Mouse (Mus musculus) heart, postnatal 0 days (tissue): ENCODE measurements at regions not wholly inside any gene's neighbourhood (a gene's known extent, or its start where the extent isn't known, plus 50 kb on each side); places are given as distances from the start of the nearest gene placed in this dataset.
A peak's percentile ranks its signal among the peaks of the same experiment; 100 is the strongest.
"Not testable (repeated sequence)": the region's sequence is repeated elsewhere in the genome, so short reads cannot be mapped to it uniquely, and the experiment has no call there.

Experiments
- ATAC-seq: fragments of 200-750 bp; cut with Nextera tagmentation; 2 replicates; pipeline ENCODE4 v1.8.0; 2017; ENCODE audit warnings: low read depth, moderate number of reproducible peaks, moderate library complexity; ENCODE audit not compliant: insufficient read depth
- DNase-seq: peaks from one replicate; pipeline ENCODE4 v3.0.0-alpha.2; 2016; ENCODE audit warnings: low spot score
- H3K27ac ChIP-seq: fragments of 300-500 bp; sonication (generic); 2 replicates; pipeline ENCODE4 v1.5.1; 2014; ENCODE audit warnings: low read depth, mild to moderate bottlenecking
- H3K27me3 ChIP-seq: fragments of 300-500 bp; sonication (generic); 2 replicates; pipeline ENCODE4 v1.6.1; 2014; ENCODE audit warnings: low read length, mixed read lengths; ENCODE audit not compliant: control insufficient read depth, insufficient read depth
- H3K36me3 ChIP-seq: fragments of 300-500 bp; sonication (generic); replicated peaks from 2 replicates; pipeline ENCODE4 v1.6.1; 2014; ENCODE audit warnings: low read length, mixed read lengths; ENCODE audit not compliant: control insufficient read depth, insufficient read depth
- H3K4me1 ChIP-seq: fragments of 300-500 bp; sonication (generic); 2 replicates; pipeline ENCODE4 v1.6.1; 2014; ENCODE audit warnings: antibody characterized with exemption; ENCODE audit not compliant: control insufficient read depth, insufficient read depth
- H3K4me2 ChIP-seq: fragments of 300-500 bp; sonication (generic); 2 replicates; pipeline ENCODE4 v1.6.1; 2014; ENCODE audit warnings: low read depth, mild to moderate bottlenecking, low read length, moderate library complexity
- H3K4me3 ChIP-seq: fragments of 300-500 bp; sonication (generic); 2 replicates; pipeline ENCODE4 v1.5.1; 2014; ENCODE audit warnings: low read depth, low read length
- H3K9ac ChIP-seq: fragments of 300-500 bp; sonication (generic); replicated peaks from 2 replicates; pipeline ENCODE4 v1.6.1; 2014; ENCODE audit warnings: low read depth, low read length, mixed read lengths
- H3K9me3 ChIP-seq: fragments of 300-500 bp; sonication (generic); replicated peaks from 2 replicates; pipeline ENCODE4 v1.6.1; 2016; ENCODE audit warnings: low read length; ENCODE audit not compliant: control insufficient read depth
- CTCF ChIP-seq: IDR thresholded peaks from 2 replicates; pipeline ENCODE4 v1.5.1; 2016; ENCODE audit warnings: antibody characterized with exemption, control low read depth, low read depth
- EP300 ChIP-seq: IDR thresholded peaks from 2 replicates; pipeline ENCODE4 v1.6.1; 2016; ENCODE audit warnings: antibody characterized with exemption, low read depth
- WGBS: fragments of 180-500 bp; shearing (Covaris S2); extraction: QIAGEN DNeasy Blood & Tissue Kit; methylation state at CpG from one replicate; pipeline ENCODE4 v1.1.7; 2014; 5-methylcytosine and 5-hydroxymethylcytosine counted together

DNA sequence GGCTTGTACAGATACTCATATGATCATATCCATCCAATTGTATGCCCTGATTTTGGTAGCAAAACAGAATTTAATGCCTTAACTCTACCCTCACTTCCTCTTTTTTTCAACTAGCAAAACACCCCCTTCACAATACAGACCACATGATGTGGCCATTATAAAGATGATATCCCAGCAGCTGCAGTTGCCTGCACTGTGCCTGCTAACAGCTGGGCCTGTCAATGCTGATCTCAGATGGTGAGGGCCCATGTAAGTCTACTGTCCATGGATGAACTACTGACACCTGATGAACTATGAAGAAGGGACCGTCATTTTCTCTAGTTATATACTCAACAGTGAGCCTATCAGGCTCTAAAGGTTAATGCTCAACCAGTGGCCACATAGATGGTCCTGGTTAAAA, 191.8 kb upstream of the Fmr1 start:
- Histone ChIP-seq H3K4me3 (no peak overlapping the region), H3K9me3 (no peaks in the 10 kb centered on the region), H3K9ac (no peak overlapping the region), H3K4me2 (no peak overlapping the region), H3K27me3 (no peaks in the 10 kb centered on the region), H3K27ac (no peak overlapping the region), H3K4me1 (no peaks in the 10 kb centered on the region), H3K36me3 (no peaks in the 10 kb centered on the region)
- no peak for TF ChIP-seq CTCF
- no peak for TF ChIP-seq EP300
- DNase-seq (no peak), ATAC-seq (no peak)
- 80% methylated on average over 1 of the region's 1 CpGs for WGBS

- H3K27ac ChIP-seq, H3K4me1 ChIP-seq, H3K4me3 ChIP-seq, H3K4me2 ChIP-seq, ATAC-seq, H3K27me3 ChIP-seq, H3K36me3 ChIP-seq, DNase-seq, H3K9me3 ChIP-seq, H3K9ac ChIP-seq: not testable (repeated sequence)
- 44% methylated on average over 1 of the region's 1 CpGs for WGBS
Measured at GRCm38 (mm10) chrX:68492052-68492451, 186.3 kb upstream of the Fmr1 start.

GRCm38 (mm10) chrX:68494398-68495143, 183.8 kb upstream of the Fmr1 start:
- Histone ChIP-seq H3K4me3 (no peak overlapping the region), H3K27me3 (no peaks in the 10 kb centered on the region)
- WGBS = 32% methylated on average over 2 of the region's 2 CpGs

DNA sequence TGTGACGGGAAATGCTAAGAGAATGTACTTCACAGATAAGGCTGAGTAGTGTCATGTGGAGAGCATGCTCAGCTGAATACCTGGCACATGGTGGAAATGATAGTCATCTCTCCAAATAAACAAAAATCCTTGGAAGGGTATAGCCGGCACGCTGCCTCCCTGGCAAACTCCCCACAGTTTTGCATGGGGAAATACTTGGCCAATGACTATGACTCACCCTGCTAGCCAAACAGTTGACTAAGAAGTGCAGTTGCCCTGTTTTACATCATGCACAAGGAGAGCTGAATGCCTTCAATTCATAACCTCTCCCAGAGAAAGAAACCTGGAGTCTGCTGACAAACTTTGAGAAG, 183.2 kb upstream of the Fmr1 start:
- Histone ChIP-seq H3K4me1 (no peaks in the 10 kb centered on the region), H3K27ac (no peak overlapping the region), H3K9me3 (no peaks in the 10 kb centered on the region), H3K4me3 (no peak overlapping the region), H3K9ac (no peak overlapping the region), H3K4me2 (no peak overlapping the region), H3K36me3 (no peaks in the 10 kb centered on the region), H3K27me3 (no peaks in the 10 kb centered on the region)
- DNase-seq (no peak), ATAC-seq (0 out of 2 replicates have a peak, but pooled peaks have one; percentile 27)
- 14% methylated on average over 3 of the region's 3 CpGs for WGBS
- TF ChIP-seq CTCF (no peak), EP300 (no peak)

More at GRCm38 (mm10) chrX:68494398-68495143, 183.8 kb upstream of the Fmr1 start:
- no peaks in the 10 kb centered on the region for H3K4me1 ChIP-seq
- H3K36me3 ChIP-seq = no peaks in the 10 kb centered on the region
- DNase-seq (peak; percentile 4), ATAC-seq (no peak)
- H3K9me3 ChIP-seq = no peaks in the 10 kb centered on the region
- no peak overlapping the region for H3K27ac ChIP-seq
- no peak overlapping the region for H3K9ac ChIP-seq
- TF ChIP-seq EP300 = no peak
- TF ChIP-seq CTCF = no peak
- H3K4me2 ChIP-seq = no peak overlapping the region

GRCm38 (mm10) chrX:68495751-68496150, 182.6 kb upstream of the Fmr1 start:
- no peak overlapping the region for H3K4me3 ChIP-seq
- ATAC-seq = no peak
- no peak overlapping the region for H3K9ac ChIP-seq
- H3K9me3 ChIP-seq = no peaks in the 10 kb centered on the region
- DNase-seq = no peak
- H3K4me2 ChIP-seq = no peak overlapping the region
- H3K27ac ChIP-seq = no peak overlapping the region
- no peaks in the 10 kb centered on the region for H3K27me3 ChIP-seq
- H3K36me3 ChIP-seq = no peaks in the 10 kb centered on the region
- H3K4me1 ChIP-seq = no peaks in the 10 kb centered on the region
- TF ChIP-seq EP300 = no peak
- TF ChIP-seq CTCF = no peak
- 84% methylated on average over 5 of the region's 5 CpGs for WGBS

- H3K27ac ChIP-seq = no peak overlapping the region
- H3K4me1 ChIP-seq = no peaks in the 10 kb centered on the region
- no peaks in the 10 kb centered on the region for H3K27me3 ChIP-seq
- H3K36me3 ChIP-seq = no peaks in the 10 kb centered on the region
- H3K4me2 ChIP-seq = no peak overlapping the region
- no peak for TF ChIP-seq CTCF
- TF ChIP-seq EP300 = no peak
- DNase-seq (no peak), ATAC-seq (no peak)
- WGBS = 76% methylated on average over 4 of the region's 4 CpGs
- no peaks in the 10 kb centered on the region for H3K9me3 ChIP-seq
- H3K4me3 ChIP-seq = no peak overlapping the region
- H3K9ac ChIP-seq = no peak overlapping the region
Measured at GRCm38 (mm10) chrX:68497886-68498285, 180.5 kb upstream of the Fmr1 start.
